Mouse (Mus musculus): ENCODE results near the gene Helb.
A peak's percentile ranks its signal among the peaks of the same experiment; 100 is the strongest.

The Helb gene

DNA sequence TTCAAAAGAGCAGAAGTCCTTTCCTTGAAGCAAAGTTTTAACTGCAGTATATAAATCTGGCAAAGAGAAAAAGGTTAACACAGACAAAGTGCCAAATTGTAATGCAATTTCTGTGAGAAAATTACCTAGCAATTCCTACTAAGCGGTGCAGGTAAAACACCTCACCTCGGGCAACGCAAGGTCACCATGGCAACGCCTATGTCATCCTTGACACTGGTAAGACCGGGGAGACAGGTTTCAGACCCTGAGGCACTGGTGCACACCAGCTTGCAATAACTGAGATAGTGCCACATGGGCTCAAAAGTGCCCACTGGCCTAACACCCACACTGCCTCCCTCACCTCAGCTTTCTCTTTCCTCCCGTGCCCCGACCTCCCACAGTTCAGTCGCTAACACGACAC is 17.7 kb downstream of the Helb start:
- DNase-seq (ENCODE audit: low read depth, low spot score), result no peak

DNA sequence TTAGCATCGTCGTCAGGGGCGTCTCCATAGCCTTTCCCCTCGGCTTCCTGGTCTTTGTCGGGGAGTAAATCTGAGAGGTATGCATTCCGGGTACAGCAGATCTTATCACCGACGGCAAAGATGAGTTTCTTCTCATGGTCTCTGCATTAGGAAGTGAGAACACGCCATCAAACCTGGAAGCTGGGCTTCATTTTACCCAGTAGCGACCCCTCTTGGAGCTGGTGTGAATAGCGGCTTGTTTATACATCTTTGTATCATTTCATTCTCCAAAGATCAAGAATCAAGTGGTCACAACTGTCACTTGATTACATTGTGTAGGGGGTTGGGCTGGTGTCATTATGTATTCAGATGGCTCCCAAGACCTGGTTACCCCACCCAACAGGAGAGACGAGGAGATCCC is 20.2 kb downstream of the Helb start:
- no peak for DNase-seq (ENCODE audit: low read depth, low spot score)

- DNase-seq (ENCODE audit: low read depth, low spot score), result no peak
Measured at GRCm38 (mm10) chr10:120077850-120078249, 34.9 kb downstream of the Helb start.

GRCm38 (mm10) chr10:120066319-120066718 is 46.5 kb downstream of the Helb start:
- DNase-seq (ENCODE audit: low read depth, low spot score), result no peak

DNA sequence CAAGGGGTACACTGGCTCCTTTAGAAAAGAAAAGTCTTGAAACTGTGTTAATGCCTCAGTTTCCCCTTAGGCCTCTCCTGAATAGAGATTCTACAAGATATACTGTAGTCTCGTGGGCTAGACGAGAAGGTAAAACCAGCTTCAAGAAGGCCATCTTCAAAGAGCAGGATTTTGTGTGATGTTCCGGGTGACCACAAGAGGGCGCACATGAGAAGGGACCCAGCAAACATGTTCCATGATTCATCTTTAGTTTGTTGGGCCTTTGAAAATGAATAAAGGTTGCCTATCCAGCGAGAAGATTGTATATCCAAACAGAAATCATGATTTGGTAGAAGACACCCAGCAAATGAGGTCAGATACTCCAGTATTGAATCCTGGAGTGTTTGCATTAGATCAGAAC is 48.4 kb downstream of the Helb start:
- peak; percentile 76 for DNase-seq (ENCODE audit: low read depth, low spot score)

- DNase-seq (ENCODE audit: low read depth, low spot score), result no peak
Measured at GRCm38 (mm10) chr10:120061238-120062130, 51.3 kb downstream of the Helb start.

- DNase-seq (ENCODE audit: low read depth, low spot score), result peak; percentile 35
Measured at GRCm38 (mm10) chr10:120060579-120061237, 52.1 kb downstream of the Helb start.

- DNase-seq (ENCODE audit: low read depth, low spot score), result no peak
Measured at GRCm38 (mm10) chr10:120044714-120045234, 68.0 kb downstream of the Helb start.

GRCm38 (mm10) chr10:120044237-120044636 is 68.5 kb downstream of the Helb start:
- DNase-seq (ENCODE audit: low read depth, low spot score), result no peak

DNA sequence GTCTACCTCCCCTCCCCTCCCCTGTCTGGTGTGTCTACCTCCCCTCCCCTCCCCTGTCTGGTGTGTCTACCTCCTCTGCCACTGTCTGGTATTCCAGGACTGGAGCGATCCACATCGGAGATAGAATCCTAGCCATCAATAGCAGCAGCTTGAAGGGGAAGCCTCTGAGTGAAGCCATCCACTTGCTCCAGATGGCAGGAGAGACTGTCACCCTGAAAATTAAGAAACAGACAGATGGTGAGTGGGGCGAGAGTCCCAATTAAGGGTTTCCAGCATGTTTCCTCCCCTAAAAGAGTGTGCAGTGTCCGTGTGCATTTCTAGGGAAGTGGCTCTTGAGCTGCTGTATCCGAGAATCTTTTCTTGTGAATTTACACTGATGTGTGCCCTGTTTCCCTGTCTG is 74.6 kb downstream of the Helb start:
- peak; percentile 89 for DNase-seq (ENCODE audit: low read depth, low spot score)

DNA sequence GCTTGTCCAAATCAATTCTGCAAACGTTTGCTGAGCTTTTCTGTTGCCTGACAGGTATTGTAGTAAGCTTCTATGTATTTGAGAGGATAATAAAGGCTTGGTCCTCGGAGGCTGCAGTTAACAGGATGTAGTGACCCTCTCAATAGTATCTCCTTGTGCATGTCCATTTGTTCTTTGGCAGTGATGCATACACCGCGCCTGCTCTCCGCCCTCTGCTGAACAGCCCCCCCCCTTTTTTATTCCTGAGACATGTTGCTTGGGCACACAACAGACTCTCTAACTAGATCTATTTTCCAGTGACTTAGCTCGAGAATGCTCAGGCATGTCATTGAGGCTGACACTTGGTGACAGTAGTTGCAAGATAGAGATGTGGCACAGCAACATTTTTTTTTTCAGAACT is 77.0 kb downstream of the Helb start:
- DNase-seq (ENCODE audit: low read depth, low spot score), result no peak

DNA sequence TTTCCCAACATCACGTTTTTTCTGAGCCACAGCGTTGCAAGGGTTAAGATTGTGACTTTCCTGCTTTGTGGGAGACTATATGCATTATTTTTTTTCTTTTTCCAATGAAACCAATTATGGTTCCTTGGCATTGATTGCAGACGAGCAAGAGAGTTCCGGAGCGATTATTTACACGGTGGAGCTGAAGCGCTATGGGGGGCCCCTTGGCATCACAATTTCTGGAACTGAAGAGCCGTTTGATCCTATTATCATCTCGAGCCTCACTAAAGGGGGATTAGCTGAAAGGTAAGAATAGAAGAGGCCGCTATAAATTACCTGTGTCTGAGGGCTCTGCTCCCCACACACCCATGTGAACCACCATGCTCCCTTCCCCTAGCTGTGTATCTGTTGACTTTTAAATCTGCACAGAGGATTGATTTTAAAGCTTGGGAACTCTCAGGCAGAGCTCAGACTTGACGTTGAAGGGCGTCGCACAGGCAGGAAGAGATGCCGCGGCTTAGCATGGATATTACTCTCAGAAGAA is 77.5 kb downstream of the Helb start:
- no peak for DNase-seq (ENCODE audit: low read depth, low spot score)

- DNase-seq (ENCODE audit: low read depth, low spot score), result no peak
Measured at GRCm38 (mm10) chr10:120033866-120034265, 78.9 kb downstream of the Helb start.
